Mouse (Mus musculus): Measurements from ENCODE around the gene Phf6. TPM values are rescaled to one million over a fixed set of nuclear protein-coding genes. Genes with fewer than 3 reads are reported as not detected.

Phf6 gene
- polyA plus RNA-seq, 1 experiment from 2014 or later = 29.7 TPM

DNA sequence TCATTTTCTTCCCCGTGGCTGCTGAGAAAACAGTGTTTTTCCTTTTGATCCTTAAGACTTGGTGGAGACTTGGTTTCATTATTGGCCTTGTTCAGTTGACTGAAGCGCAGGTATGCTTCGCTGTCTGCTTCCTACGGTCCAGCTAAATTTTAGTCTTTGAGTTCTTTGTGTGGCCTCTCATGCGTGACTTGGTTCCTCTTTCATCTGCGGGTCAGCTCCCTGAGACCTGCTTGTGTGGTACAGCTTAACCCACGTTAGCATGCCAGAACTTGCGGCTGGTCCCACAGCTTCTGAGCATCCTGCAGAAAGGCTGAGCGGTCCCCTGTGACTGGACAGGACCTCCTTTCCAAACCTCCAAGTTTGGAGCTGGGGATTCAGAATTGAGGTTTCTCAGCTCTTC, 14.7 kb downstream of the Phf6 start:
- DNase-seq (ENCODE audit: low spot score) (no peak), ATAC-seq (replicated peaks; ENCODE audit: low FRiP score) (no peak)
- Histone ChIP-seq H3K27ac (ENCODE audit: low read depth, low read length) (no peak overlapping the region), H3K4me1 (replicated peaks; ENCODE audit: control insufficient read depth, insufficient read depth, low read length) (no peaks in the 10 kb centered on the region), H3K4me3 (ENCODE audit: low read depth, low read length) (no peak overlapping the region), H3K9me3 (ENCODE audit: control insufficient read depth, low read length) (no peaks in the 10 kb centered on the region), H3K36me3 (ENCODE audit: control insufficient read depth, insufficient read depth, low read length) (no peaks in the 10 kb centered on the region; the same call in 1 of the 2 replicates), H3K9ac (ENCODE audit: low read depth, low read length) (no peak overlapping the region), H3K27me3 (replicated peaks; ENCODE audit: control insufficient read depth, insufficient read depth, low read length) (no peaks in the 10 kb centered on the region), H3K4me2 (no peak overlapping the region)
- 83% methylated on average over 9 of the region's 9 CpGs for WGBS

GRCm38 (mm10) chrX:52928883-52929282, 16.8 kb downstream of the Phf6 start:
- 15% methylated on average over 1 of the region's 1 CpGs for WGBS
- DNase-seq (ENCODE audit: low spot score) = no peak
- H3K4me2 ChIP-seq = no peak overlapping the region

DNA sequence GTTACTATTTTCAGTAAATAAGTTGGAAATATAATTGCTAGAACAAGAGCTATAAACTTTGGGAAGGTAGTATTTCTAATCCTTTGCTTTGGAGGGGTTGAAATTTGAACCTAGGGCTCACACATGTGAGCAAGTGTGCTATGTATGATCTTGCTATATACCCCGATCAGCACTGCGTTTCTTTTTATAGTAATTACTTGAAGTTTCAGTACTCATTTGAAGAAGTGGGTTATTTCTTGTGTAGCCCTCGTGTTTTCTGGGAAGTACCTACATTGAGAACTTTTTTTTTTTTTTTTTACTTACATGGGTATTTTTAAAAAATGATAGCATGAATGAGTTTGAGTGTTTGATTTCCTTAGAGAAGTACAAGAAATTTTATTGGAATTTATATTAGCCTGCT, 17.7 kb downstream of the Phf6 start:
- no peak for DNase-seq (ENCODE audit: low spot score)

More at GRCm38 (mm10) chrX:52928883-52929282, 16.8 kb downstream of the Phf6 start:
- no peak overlapping the region for H3K9ac ChIP-seq (ENCODE audit: low read depth, low read length)
- H3K27me3 ChIP-seq (replicated peaks; ENCODE audit: control insufficient read depth, insufficient read depth, low read length) = no peaks in the 10 kb centered on the region
- no peak for ATAC-seq (replicated peaks; ENCODE audit: low FRiP score)
- H3K27ac ChIP-seq (ENCODE audit: low read depth, low read length) = no peak overlapping the region
- no peaks in the 10 kb centered on the region for H3K9me3 ChIP-seq (ENCODE audit: control insufficient read depth, low read length)
- H3K36me3 ChIP-seq (ENCODE audit: control insufficient read depth, insufficient read depth, low read length) = no peaks in the 10 kb centered on the region; the same call in 1 of the 2 replicates
- H3K4me3 ChIP-seq (ENCODE audit: low read depth, low read length) = no peak overlapping the region
- H3K4me1 ChIP-seq (replicated peaks; ENCODE audit: control insufficient read depth, insufficient read depth, low read length) = no peaks in the 10 kb centered on the region

GRCm38 (mm10) chrX:52930191-52930590, 18.1 kb downstream of the Phf6 start:
- no peaks in the 10 kb centered on the region for H3K27me3 ChIP-seq (replicated peaks; ENCODE audit: control insufficient read depth, insufficient read depth, low read length)

More for the DNA sequence above, 17.7 kb downstream of the Phf6 start:
- H3K4me2 ChIP-seq = no peak overlapping the region
- H3K9me3 ChIP-seq (ENCODE audit: control insufficient read depth, low read length) = no peaks in the 10 kb centered on the region
- H3K4me1 ChIP-seq (replicated peaks; ENCODE audit: control insufficient read depth, insufficient read depth, low read length) = no peaks in the 10 kb centered on the region
- no peak overlapping the region for H3K4me3 ChIP-seq (ENCODE audit: low read depth, low read length)
- no peak for ATAC-seq (replicated peaks; ENCODE audit: low FRiP score)
- no peak overlapping the region for H3K27ac ChIP-seq (ENCODE audit: low read depth, low read length)
- H3K9ac ChIP-seq (ENCODE audit: low read depth, low read length) = no peak overlapping the region
- WGBS = 85% methylated on average over 3 of the region's 3 CpGs
- H3K27me3 ChIP-seq (replicated peaks; ENCODE audit: control insufficient read depth, insufficient read depth, low read length) = no peaks in the 10 kb centered on the region
- no peaks in the 10 kb centered on the region; the same call in 1 of the 2 replicates for H3K36me3 ChIP-seq (ENCODE audit: control insufficient read depth, insufficient read depth, low read length)

DNA sequence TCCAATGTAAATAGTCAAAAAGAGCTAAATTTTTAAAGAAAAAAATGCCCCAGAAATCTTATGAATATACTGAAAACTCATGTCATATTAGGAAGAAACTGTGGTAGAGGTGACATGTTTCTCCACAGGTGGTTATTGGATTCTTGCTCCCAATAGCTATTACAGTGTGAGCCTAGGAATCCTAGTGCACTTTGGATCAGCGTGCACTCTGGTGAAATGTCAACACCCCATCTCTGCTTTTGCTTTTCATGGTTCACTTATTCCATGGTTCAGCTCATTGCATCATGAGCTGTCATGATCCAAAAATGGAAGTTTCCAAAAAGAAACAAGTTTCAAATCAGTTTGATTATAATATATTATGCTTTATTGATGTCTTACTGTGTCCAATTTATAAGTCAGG, 20.1 kb downstream of the Phf6 start:
- ATAC-seq (replicated peaks; ENCODE audit: low FRiP score) = no peak
- no peak overlapping the region for H3K4me2 ChIP-seq
- H3K36me3 ChIP-seq (ENCODE audit: control insufficient read depth, insufficient read depth, low read length) = no peaks in the 10 kb centered on the region
- WGBS = 82% methylated on average over 1 of the region's 1 CpGs
- H3K4me1 ChIP-seq (replicated peaks; ENCODE audit: control insufficient read depth, insufficient read depth, low read length) = no peaks in the 10 kb centered on the region
- H3K27ac ChIP-seq (ENCODE audit: low read depth, low read length) = no peak overlapping the region
- H3K9me3 ChIP-seq (ENCODE audit: control insufficient read depth, low read length) = no peaks in the 10 kb centered on the region
- no peak overlapping the region for H3K9ac ChIP-seq (ENCODE audit: low read depth, low read length)
- no peak for DNase-seq (ENCODE audit: low spot score)
- H3K4me3 ChIP-seq (ENCODE audit: low read depth, low read length) = no peak overlapping the region
- no peaks in the 10 kb centered on the region for H3K27me3 ChIP-seq (replicated peaks; ENCODE audit: control insufficient read depth, insufficient read depth, low read length)

More at GRCm38 (mm10) chrX:52930191-52930590, 18.1 kb downstream of the Phf6 start:
- WGBS = 82% methylated on average over 5 of the region's 5 CpGs
- DNase-seq (ENCODE audit: low spot score) (no peak), ATAC-seq (replicated peaks; ENCODE audit: low FRiP score) (no peak)
- no peak overlapping the region for H3K4me2 ChIP-seq
- no peaks in the 10 kb centered on the region for H3K4me1 ChIP-seq (replicated peaks; ENCODE audit: control insufficient read depth, insufficient read depth, low read length)
- H3K27ac ChIP-seq (ENCODE audit: low read depth, low read length) = no peak overlapping the region
- H3K9me3 ChIP-seq (ENCODE audit: control insufficient read depth, low read length) = no peaks in the 10 kb centered on the region
- H3K4me3 ChIP-seq (ENCODE audit: low read depth, low read length) = no peak overlapping the region
- H3K9ac ChIP-seq (ENCODE audit: low read depth, low read length) = no peak overlapping the region
- no peaks in the 10 kb centered on the region; the same call in 1 of the 2 replicates for H3K36me3 ChIP-seq (ENCODE audit: control insufficient read depth, insufficient read depth, low read length)

DNA sequence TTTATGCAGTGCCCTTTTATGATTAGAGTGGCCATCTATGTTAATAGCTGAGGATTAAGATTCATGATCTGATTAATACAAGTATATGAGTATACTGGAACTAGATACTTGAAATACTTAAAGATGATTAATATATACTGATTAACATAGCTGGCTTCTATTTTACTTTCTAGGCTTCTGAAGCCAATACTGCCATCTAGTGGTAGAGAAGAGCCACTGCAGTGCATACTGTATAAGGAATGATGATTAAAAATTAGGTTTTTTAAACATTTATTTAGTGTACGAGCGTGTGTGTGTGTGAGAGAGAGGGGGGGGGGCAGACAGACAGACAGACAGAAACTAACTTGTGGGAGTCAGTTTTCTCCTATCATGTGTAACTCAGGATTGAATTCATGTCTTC, 22.4 kb downstream of the Phf6 start:
- ATAC-seq (replicated peaks; ENCODE audit: low FRiP score) = no peak
- no peak overlapping the region for H3K27ac ChIP-seq (ENCODE audit: low read depth, low read length)
- no peak overlapping the region for H3K4me2 ChIP-seq
- H3K27me3 ChIP-seq (replicated peaks; ENCODE audit: control insufficient read depth, insufficient read depth, low read length) = no peaks in the 10 kb centered on the region
- no peak overlapping the region for H3K4me3 ChIP-seq (ENCODE audit: low read depth, low read length)
- no peaks in the 10 kb centered on the region for H3K36me3 ChIP-seq (ENCODE audit: control insufficient read depth, insufficient read depth, low read length)
- H3K4me1 ChIP-seq (replicated peaks; ENCODE audit: control insufficient read depth, insufficient read depth, low read length) = no peaks in the 10 kb centered on the region
- no peak for DNase-seq (ENCODE audit: low spot score)
- H3K9ac ChIP-seq (ENCODE audit: low read depth, low read length) = no peak overlapping the region
- H3K9me3 ChIP-seq (ENCODE audit: control insufficient read depth, low read length) = no peaks in the 10 kb centered on the region
- WGBS = 46% methylated on average over 2 of the region's 2 CpGs

DNA sequence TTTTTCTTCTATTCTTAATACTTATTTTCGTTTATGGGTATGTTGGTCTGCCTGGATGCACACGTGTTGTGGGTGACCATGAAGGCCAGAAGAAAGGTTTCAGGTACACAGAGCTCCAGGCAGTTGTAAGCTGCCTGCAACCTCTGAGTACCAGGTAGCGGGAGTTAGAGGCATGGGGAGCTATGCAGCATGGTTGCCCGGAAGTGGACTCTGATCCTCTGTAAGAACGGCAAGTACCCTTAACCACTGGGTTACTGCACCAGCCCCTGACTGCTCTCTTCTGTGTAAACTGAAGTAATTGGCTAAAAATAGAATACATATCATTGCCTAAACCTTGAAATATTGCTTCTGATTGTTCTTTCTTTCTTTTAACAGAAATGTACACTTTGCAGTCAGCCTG, 33.4 kb downstream of the Phf6 start:
- no peak for ATAC-seq (replicated peaks; ENCODE audit: low FRiP score)
- no peaks in the 10 kb centered on the region for H3K4me1 ChIP-seq (replicated peaks; ENCODE audit: control insufficient read depth, insufficient read depth, low read length)
- no peak overlapping the region for H3K4me3 ChIP-seq (ENCODE audit: low read depth, low read length)
- no peaks in the 10 kb centered on the region for H3K9me3 ChIP-seq (ENCODE audit: control insufficient read depth, low read length)
- DNase-seq (ENCODE audit: low spot score) = no peak
- no peak overlapping the region for H3K9ac ChIP-seq (ENCODE audit: low read depth, low read length)
- no peak overlapping the region for H3K27ac ChIP-seq (ENCODE audit: low read depth, low read length)
- no peaks in the 10 kb centered on the region for H3K27me3 ChIP-seq (replicated peaks; ENCODE audit: control insufficient read depth, insufficient read depth, low read length)
- H3K36me3 ChIP-seq (ENCODE audit: control insufficient read depth, insufficient read depth, low read length) = peaks cover 2% of the 10 kb centered on the region; the same call in 1 of the 2 replicates
- no peak overlapping the region for H3K4me2 ChIP-seq
- 93% methylated on average over 5 of the region's 5 CpGs for WGBS

DNA sequence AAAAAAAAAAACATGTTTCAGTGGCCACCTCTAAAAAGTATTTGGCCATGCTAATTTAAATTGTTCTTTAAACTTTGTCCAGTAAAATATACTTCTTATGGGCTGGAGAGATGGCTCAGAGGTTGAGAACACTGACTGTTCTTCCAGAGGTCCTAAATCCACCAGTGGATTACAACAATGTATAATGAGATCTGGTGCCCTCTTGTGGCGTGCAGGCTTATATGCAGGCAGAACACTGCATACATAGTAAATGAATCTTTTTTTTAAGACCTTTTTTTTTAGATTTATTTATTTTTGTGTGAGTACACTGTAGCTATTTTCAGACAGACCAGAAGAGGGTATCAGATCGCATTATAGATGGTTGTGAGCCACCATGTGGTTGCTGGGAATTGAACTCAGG, 37.6 kb downstream of the Phf6 start:
- Histone ChIP-seq H3K36me3 (ENCODE audit: control insufficient read depth, insufficient read depth, low read length) (no peaks in the 10 kb centered on the region), H3K4me3 (ENCODE audit: low read depth, low read length) (no peak overlapping the region), H3K9ac (ENCODE audit: low read depth, low read length) (no peak overlapping the region), H3K4me2 (no peak overlapping the region), H3K27ac (ENCODE audit: low read depth, low read length) (no peak overlapping the region), H3K27me3 (replicated peaks; ENCODE audit: control insufficient read depth, insufficient read depth, low read length) (no peaks in the 10 kb centered on the region), H3K4me1 (replicated peaks; ENCODE audit: control insufficient read depth, insufficient read depth, low read length) (no peaks in the 10 kb centered on the region), H3K9me3 (ENCODE audit: control insufficient read depth, low read length) (no peaks in the 10 kb centered on the region)
- DNase-seq (ENCODE audit: low spot score) (no peak), ATAC-seq (replicated peaks; ENCODE audit: low FRiP score) (no peak)
- WGBS = 49% methylated on average over 2 of the region's 2 CpGs

- DNase-seq (ENCODE audit: low spot score) = no peak
- Histone ChIP-seq H3K4me3 (ENCODE audit: low read depth, low read length) (no peak overlapping the region), H3K4me2 (no peak overlapping the region), H3K4me1 (replicated peaks; ENCODE audit: control insufficient read depth, insufficient read depth, low read length) (0 out of 2 replicates have a peak, but pooled peaks cover 3% of the 10 kb centered on the region), H3K27me3 (replicated peaks; ENCODE audit: control insufficient read depth, insufficient read depth, low read length) (no peaks in the 10 kb centered on the region), H3K27ac (ENCODE audit: low read depth, low read length) (no peak overlapping the region), H3K9ac (ENCODE audit: low read depth, low read length) (no peak overlapping the region), H3K36me3 (ENCODE audit: control insufficient read depth, insufficient read depth, low read length) (no peaks in the 10 kb centered on the region), H3K9me3 (ENCODE audit: control insufficient read depth, low read length) (no peaks in the 10 kb centered on the region)
- WGBS = 76% methylated on average over 4 of the region's 4 CpGs
- ATAC-seq (replicated peaks; ENCODE audit: low FRiP score) = no peak
Observed at GRCm38 (mm10) chrX:52956942-52957341, 44.9 kb downstream of the Phf6 start.

Data from liver, embryonic 11.5 days (tissue).